Mouse (Mus musculus) heart, embryonic 12.5 days (tissue): ENCODE results near the gene Pnkd. TPM values are rescaled to one million over a fixed set of nuclear protein-coding genes. Genes with fewer than 3 reads are reported as not detected.
"Not testable (repeated sequence)": the region's sequence is repeated elsewhere in the genome, so short reads cannot be mapped to it uniquely, and the experiment has no call there.

Experiments used
- ATAC-seq: fragments of 200-750 bp; cut with Nextera tagmentation; 2 replicates; pipeline ENCODE4 v1.8.0; 2017; ENCODE audit warnings: moderate TSS enrichment, moderate library complexity; ENCODE audit not compliant: insufficient number of reproducible peaks, low FRiP score
- H3K27ac ChIP-seq: fragments of 300-500 bp; sonication (generic); 2 replicates; pipeline ENCODE4 v1.5.1; 2016; ENCODE audit warnings: mild to moderate bottlenecking, moderate library complexity; ENCODE audit not compliant: poor library complexity, severe bottlenecking
- H3K27me3 ChIP-seq: fragments of 300-500 bp; sonication (generic); replicated peaks from 2 replicates; pipeline ENCODE4 v1.6.1; 2016; ENCODE audit warnings: mild to moderate bottlenecking, moderate library complexity
- H3K36me3 ChIP-seq: fragments of 300-500 bp; sonication (generic); 2 replicates; pipeline ENCODE4 v1.6.1; 2016; ENCODE audit warnings: mild to moderate bottlenecking, moderate library complexity
- H3K4me1 ChIP-seq: fragments of 300-500 bp; sonication (generic); replicated peaks from 2 replicates; pipeline ENCODE4 v1.6.1; 2016; ENCODE audit warnings: mild to moderate bottlenecking
- H3K4me2 ChIP-seq: fragments of 300-500 bp; sonication (generic); 2 replicates; pipeline ENCODE4 v1.6.1; 2016; ENCODE audit warnings: mild to moderate bottlenecking, moderate library complexity
- H3K4me3 ChIP-seq: fragments of 300-500 bp; sonication (generic); 2 replicates; pipeline ENCODE4 v1.5.1; 2016; ENCODE audit warnings: mild to moderate bottlenecking
- H3K9ac ChIP-seq: fragments of 300-500 bp; sonication (generic); 2 replicates; pipeline ENCODE4 v1.6.1; 2016; ENCODE audit warnings: mild to moderate bottlenecking, moderate library complexity
- H3K9me3 ChIP-seq: fragments of 300-500 bp; sonication (generic); replicated peaks from 2 replicates; pipeline ENCODE4 v1.6.1; 2016; ENCODE audit warnings: mild to moderate bottlenecking, moderate library complexity
- WGBS: fragments of 180-500 bp; shearing (Covaris S2); methylation state at CpG from one replicate; pipeline ENCODE4 v1.1.7; 2016; 5-methylcytosine and 5-hydroxymethylcytosine counted together
- polyA plus RNA-seq: library from polyadenylated mRNA; unstranded; fragments of >200 nt; fragmentation: Nextera tagmentation; extraction: Ambion mirVana; gene quantifications from 2 replicates; pipeline ENCODE4 v1.2.1, GENCODE M21; 2016

The Pnkd gene
- polyA plus RNA-seq, 1 experiment from 2014 or later, result 215 TPM

DNA sequence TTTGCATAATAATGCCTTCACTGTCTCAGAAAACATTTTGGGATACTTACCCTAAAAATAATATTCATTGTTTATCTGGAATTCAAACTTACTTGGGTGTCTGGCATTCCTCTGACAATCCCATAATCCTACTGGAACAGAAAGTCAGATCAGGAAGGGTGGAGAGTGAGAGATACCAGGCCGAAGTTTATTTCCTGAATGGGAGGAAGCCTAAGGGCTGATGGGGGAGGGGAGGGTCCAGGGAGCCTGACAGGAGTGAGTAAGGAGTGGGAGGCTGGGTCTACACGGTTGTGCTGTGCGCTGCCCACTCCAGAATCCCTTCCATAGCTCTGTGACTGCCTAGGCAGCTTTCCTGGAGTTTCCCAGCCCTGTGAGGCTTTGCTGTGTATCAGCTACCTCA, 25.0 kb downstream of the Pnkd start:
- peak overlapping the region; percentile 63 for H3K27ac ChIP-seq
- no peaks in the 10 kb centered on the region for H3K9me3 ChIP-seq
- H3K9ac ChIP-seq, result no peak overlapping the region; the same call in 1 of the 2 replicates
- no peaks in the 10 kb centered on the region for H3K36me3 ChIP-seq
- peak overlapping the region; percentile 9; the same call in 1 of the 2 replicates for H3K4me2 ChIP-seq
- peaks cover 51% of the 10 kb centered on the region for H3K4me1 ChIP-seq
- 12% methylated on average over 3 of the region's 3 CpGs for WGBS
- no peak overlapping the region for H3K4me3 ChIP-seq
- no peaks in the 10 kb centered on the region for H3K27me3 ChIP-seq
- ATAC-seq, result peak; percentile 52

DNA sequence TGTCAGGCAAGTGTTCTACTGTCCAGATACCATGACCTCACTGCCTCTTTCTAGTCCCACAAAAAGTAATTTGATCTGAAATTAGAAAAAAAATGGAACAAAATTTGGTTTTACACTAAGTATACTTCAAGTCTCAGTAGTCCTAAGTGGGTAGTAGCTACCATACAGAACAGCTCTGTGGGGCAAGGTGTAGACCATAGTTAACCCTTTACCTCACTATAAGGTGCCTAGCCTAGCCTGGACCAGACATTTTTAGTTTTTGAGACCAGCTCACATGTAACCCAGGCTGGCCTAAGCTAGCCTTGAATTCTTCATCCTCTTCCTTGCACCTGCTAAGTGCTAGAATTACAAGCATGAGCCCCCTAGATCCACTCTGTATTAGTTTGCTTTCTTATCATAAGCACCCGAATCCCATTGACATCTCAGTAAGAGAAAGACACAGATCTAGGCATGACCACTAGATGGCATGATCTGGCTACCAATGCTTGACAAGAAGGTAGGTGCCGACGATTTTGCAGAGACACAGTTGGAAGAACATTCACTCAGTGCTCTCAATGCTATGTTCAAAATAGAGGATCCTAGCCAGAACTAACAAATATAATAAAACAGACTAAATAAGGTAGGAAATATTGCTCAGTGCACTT, 28.4 kb downstream of the Pnkd start:
- no peaks in the 10 kb centered on the region for H3K27me3 ChIP-seq
- WGBS, result 0% methylated on average over 3 of the region's 3 CpGs
- ATAC-seq, result no peak
- H3K9me3 ChIP-seq, result no peaks in the 10 kb centered on the region
- no peak overlapping the region for H3K4me2 ChIP-seq
- H3K27ac ChIP-seq, result 0 out of 2 replicates have a peak overlapping the region, but pooled peaks have one; percentile 24
- no peak overlapping the region for H3K9ac ChIP-seq
- no peaks in the 10 kb centered on the region for H3K36me3 ChIP-seq
- peaks cover 42% of the 10 kb centered on the region for H3K4me1 ChIP-seq
- H3K4me3 ChIP-seq, result no peak overlapping the region

DNA sequence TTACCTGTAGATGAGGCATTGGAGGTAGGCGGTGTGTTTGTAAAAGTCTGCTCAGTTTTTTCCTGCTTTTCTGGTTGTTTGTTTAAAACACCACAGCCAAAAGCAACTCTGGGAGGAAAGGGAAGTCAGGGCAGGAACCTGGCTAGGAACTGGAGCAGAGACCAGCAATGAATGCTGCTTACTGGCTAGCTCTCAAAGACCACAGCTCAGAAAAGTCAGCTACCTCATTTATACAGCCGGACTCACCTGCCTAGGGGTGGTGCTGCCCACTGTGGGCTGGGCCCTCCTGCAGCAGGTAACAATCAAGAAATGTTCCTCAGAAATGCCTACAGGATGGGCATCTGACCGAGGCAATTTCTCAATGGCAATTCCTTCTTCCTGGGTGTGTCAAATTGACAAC, 30.1 kb downstream of the Pnkd start:
- peaks cover 29% of the 10 kb centered on the region for H3K4me1 ChIP-seq
- H3K4me2 ChIP-seq, result no peak overlapping the region
- no peak overlapping the region for H3K4me3 ChIP-seq
- H3K27ac ChIP-seq, result no peak overlapping the region
- ATAC-seq, result no peak
- no peaks in the 10 kb centered on the region for H3K36me3 ChIP-seq
- no peak overlapping the region for H3K9ac ChIP-seq
- WGBS, result 67% methylated on average over 3 of the region's 3 CpGs
- H3K9me3 ChIP-seq, result no peaks in the 10 kb centered on the region
- H3K27me3 ChIP-seq, result no peaks in the 10 kb centered on the region

DNA sequence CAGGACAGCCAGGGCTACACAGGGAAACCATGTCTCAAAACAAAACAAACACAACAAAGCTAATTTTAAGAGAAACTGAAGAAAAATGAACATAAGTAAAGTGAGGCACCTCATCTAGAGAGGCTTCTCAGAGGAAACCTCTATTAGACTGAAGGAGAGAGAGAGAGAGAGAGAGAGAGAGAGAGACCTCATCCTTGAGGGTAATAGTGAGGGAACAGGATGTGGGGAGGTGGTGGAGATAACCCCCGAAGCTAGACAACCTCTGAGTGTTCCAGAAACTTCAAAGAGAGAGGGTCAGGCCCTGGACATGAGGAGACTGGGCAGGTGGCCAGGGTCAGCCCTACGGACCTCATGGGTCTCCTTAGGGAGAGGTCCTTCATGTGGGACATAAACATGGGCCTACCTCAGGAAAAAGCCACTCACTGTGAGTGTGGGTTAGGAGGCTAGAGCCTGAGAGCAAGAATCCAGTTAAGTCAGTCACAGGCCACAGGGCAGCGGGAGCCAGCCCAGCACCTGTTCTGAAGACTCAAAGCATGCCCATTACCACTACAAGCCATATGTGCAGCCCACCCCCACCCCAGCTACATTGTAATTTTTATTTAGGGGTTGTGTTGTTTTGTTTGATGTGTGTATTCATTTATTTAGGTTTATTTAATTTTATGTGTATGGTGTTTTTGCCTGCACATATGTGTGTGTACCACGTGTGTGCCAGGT, 31.5 kb downstream of the Pnkd start:
- no peak overlapping the region for H3K4me2 ChIP-seq
- H3K27me3 ChIP-seq, result no peaks in the 10 kb centered on the region
- H3K36me3 ChIP-seq, result no peaks in the 10 kb centered on the region
- H3K4me3 ChIP-seq, result no peak overlapping the region
- H3K9me3 ChIP-seq, result no peaks in the 10 kb centered on the region
- H3K27ac ChIP-seq, result no peak overlapping the region
- no peak overlapping the region for H3K9ac ChIP-seq
- 68% methylated on average over 4 of the region's 4 CpGs for WGBS
- H3K4me1 ChIP-seq, result peaks cover 28% of the 10 kb centered on the region
- ATAC-seq, result no peak

DNA sequence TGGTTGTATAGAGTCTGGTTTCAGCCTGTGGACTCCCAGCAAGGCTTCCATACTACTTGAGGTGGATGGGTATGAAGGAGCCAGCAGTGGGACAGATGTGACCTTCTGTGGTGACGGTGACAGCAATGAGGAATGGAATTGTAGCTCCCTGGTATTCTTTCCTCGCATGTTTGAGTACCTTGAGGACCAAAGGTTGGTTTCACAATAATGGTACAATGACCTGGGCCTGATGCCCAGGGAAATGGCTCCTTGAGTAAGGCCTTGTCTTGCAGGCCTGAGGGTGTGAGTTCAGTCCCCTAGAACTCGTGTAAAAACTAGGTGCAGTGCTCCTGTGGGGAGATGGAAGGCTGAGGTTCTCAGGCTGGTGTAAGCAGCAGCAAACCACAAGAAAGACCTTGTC, 34.0 kb downstream of the Pnkd start:
- Histone ChIP-seq H3K36me3 (no peaks in the 10 kb centered on the region), H3K4me3 (no peak overlapping the region), H3K9me3 (no peaks in the 10 kb centered on the region), H3K27ac (no peak overlapping the region), H3K4me1 (peaks cover 24% of the 10 kb centered on the region), H3K27me3 (no peaks in the 10 kb centered on the region), H3K9ac (no peak overlapping the region), H3K4me2 (no peak overlapping the region)
- WGBS, result 88% methylated on average over 3 of the region's 3 CpGs
- ATAC-seq, result no peak

DNA sequence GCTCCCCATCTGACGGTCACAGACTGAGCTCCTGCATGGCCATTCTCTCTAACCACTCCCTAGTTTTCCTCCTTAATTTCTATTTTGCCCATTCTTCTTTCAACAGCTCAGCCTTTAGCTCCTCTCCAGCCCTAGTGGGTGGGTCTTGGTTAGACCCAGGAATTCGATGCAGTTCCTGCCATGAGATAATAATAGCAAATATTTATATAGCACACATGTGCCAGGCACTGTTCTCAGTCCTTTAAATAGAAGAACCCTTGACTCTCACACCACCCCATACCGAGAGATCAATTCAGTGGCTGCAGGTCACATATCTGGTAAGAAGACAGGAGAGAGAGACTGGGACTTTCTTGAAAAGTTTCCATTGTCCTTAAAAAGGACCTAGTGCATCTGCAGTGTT, 36.7 kb downstream of the Pnkd start:
- H3K4me2 ChIP-seq, result no peak overlapping the region
- ATAC-seq, result peak; percentile 46; the same call in 1 of the 2 replicates
- H3K4me1 ChIP-seq, result peaks cover 25% of the 10 kb centered on the region
- H3K27ac ChIP-seq, result peak overlapping the region; percentile 43
- 44% methylated on average over 3 of the region's 3 CpGs for WGBS
- no peak overlapping the region for H3K9ac ChIP-seq
- no peaks in the 10 kb centered on the region for H3K27me3 ChIP-seq
- no peaks in the 10 kb centered on the region for H3K9me3 ChIP-seq
- H3K4me3 ChIP-seq, result no peak overlapping the region
- H3K36me3 ChIP-seq, result 0 out of 2 replicates have a peak, but pooled peaks cover 3% of the 10 kb centered on the region

DNA sequence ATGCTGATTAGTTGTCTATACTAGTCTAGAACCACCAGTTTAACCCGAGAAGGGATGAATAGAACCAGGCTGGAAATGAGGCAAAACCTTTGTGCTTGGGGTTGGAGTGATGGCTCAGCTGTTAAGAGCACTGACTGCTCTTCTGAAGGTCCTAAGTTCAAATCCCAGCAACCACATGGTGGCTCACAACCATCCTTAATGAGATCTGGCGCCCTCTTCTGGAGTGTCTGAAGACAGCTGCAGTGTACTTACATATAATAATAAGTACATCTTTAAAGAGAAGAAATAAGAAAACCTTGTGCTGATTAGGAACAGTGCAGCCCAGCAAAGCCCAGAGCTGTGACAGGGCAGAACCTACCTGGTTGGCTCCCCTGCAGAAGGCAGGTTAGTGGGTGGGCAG, 42.2 kb downstream of the Pnkd start:
- H3K4me3 ChIP-seq, H3K9me3 ChIP-seq, ATAC-seq, H3K9ac ChIP-seq, H3K4me2 ChIP-seq, H3K27me3 ChIP-seq, H3K27ac ChIP-seq: not testable (repeated sequence)
- Histone ChIP-seq H3K4me1 (peaks cover 39% of the 10 kb centered on the region), H3K36me3 (peaks cover 12% of the 10 kb centered on the region; the same call in 1 of the 2 replicates)
- WGBS, result 77% methylated on average over 2 of the region's 2 CpGs

DNA sequence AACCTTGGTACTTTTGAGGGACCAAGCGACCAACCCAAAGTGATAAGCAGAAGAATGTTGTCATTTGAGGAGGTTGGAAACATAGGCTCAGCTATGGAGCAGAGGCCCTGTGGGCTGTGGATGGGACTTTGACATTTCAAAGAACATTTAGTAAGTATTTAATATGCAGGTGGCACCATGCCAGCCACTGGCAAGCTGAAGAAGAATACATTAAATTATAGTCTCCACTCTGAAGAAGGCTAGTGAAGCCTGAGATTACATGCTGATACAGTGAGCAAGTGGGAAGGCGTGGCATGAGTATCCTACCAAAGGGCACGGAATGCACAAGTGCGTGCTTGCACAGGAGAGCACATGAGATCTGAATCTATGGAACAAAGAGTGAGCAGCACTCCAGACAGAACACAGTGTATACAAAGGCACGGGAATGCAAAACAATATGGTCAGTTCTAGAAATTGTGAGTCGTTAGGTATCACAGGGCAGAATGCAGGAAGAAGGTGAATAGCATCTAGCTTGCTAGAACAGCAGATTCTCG, 45.2 kb downstream of the Pnkd start:
- Histone ChIP-seq H3K9me3 (no peaks in the 10 kb centered on the region), H3K4me3 (no peak overlapping the region), H3K9ac (no peak overlapping the region), H3K27me3 (no peaks in the 10 kb centered on the region), H3K36me3 (peaks cover 12% of the 10 kb centered on the region; the same call in 1 of the 2 replicates), H3K27ac (no peak overlapping the region), H3K4me1 (peaks cover 58% of the 10 kb centered on the region), H3K4me2 (no peak overlapping the region)
- ATAC-seq, result no peak
- 75% methylated on average over 7 of the region's 7 CpGs for WGBS

DNA sequence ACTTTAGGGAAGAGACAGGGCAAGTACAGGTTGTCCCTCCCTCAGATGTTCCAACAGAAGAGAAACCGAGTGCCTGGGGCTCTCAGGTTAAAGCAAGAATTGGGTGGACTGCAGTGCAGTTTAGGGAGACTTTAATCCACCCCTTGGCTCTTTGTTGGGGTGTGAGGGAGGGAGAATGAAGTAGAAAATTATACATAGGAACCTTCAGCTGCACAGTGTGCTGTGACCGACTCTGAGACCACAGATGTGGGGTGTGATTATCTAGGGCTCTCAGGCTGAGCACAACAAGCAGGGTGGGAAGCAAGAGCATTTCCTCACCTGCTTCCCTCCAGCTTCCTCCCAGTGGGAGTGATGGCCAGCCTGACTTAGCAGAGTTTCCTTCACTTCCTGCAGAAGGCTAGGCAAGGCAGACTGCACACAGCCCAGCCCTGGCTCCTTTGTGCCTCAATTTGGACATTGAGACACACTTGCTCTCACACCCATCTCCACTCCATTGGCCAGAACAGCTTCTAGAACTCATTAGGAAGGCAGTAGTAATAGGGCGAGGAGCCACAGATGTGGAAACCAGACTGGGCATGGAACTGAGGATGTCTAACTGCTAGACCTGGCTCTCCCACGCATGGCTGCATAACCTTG, 46.4 kb downstream of the Pnkd start:
- H3K27ac ChIP-seq, result peak overlapping the region; percentile 7
- H3K9ac ChIP-seq, result no peak overlapping the region
- no peaks in the 10 kb centered on the region for H3K27me3 ChIP-seq
- H3K4me1 ChIP-seq, result peaks cover 63% of the 10 kb centered on the region
- H3K4me2 ChIP-seq, result no peak overlapping the region
- H3K9me3 ChIP-seq, result no peaks in the 10 kb centered on the region
- no peak overlapping the region for H3K4me3 ChIP-seq
- H3K36me3 ChIP-seq, result peaks cover 9% of the 10 kb centered on the region; the same call in 1 of the 2 replicates
- 65% methylated on average over 4 of the region's 4 CpGs for WGBS
- no peak for ATAC-seq

DNA sequence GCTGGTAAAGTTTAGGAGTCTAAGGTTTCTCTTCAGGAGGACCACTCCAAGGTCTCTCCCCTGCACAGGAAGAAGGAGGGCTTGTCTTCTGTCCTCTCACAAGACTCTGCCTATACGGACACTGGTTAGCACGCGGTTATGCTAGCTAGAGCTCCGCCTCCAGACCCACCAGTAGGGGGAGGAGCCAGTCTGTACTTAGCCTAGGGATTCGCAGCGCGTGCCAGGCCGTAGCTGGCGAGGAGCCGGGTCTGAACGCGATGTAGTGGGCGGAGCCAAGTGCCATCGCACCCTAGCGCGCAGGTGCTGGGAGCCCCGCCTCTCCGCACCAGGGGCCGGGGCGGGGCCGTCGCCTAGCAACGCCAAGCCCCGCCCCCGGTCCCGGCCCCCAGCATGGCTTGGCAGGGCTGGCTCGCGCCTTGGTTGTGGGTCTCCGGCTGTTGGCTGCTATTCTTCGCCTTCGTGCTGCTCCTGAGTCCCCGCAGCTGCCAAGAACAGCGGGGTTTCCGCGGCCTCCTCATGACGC, 47.6 kb downstream of the Pnkd start:
- peak overlapping the region; percentile 95 for H3K4me2 ChIP-seq
- peak overlapping the region; percentile 74 for H3K9ac ChIP-seq
- WGBS, result under 1% methylated on average over 36 of the region's 36 CpGs
- H3K4me3 ChIP-seq, result peak overlapping the region; percentile 60
- H3K27me3 ChIP-seq, result no peaks in the 10 kb centered on the region
- no peaks in the 10 kb centered on the region for H3K9me3 ChIP-seq
- H3K36me3 ChIP-seq, result peaks cover 9% of the 10 kb centered on the region; the same call in 1 of the 2 replicates
- peaks cover 63% of the 10 kb centered on the region for H3K4me1 ChIP-seq
- H3K27ac ChIP-seq, result peak overlapping the region; percentile 70
- ATAC-seq, result peak; percentile 95

DNA sequence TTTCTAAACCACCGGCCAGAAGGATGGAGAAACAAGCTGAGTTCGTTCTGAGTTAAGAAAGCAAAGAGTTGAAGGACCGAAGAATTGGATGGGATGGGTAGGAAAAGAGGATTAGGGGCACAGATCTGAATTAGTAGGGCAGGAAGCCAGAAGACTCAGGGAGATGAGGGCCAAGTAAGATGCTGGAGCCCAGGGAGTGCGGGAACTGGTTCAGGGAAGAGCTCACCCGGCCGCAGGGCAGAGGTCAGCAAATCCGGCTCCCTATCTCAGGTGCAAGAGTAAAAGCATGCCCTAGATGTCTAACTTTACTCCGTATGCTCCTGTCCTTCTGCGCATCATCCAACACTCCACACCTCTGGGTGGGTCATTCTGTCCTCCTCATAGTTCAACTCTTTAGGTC, 48.2 kb downstream of the Pnkd start:
- Histone ChIP-seq H3K9ac (peak overlapping the region; percentile 74), H3K4me1 (peaks cover 70% of the 10 kb centered on the region), H3K4me2 (peak overlapping the region; percentile 95), H3K9me3 (no peaks in the 10 kb centered on the region), H3K27me3 (no peaks in the 10 kb centered on the region), H3K27ac (peak overlapping the region; percentile 70), H3K4me3 (peak overlapping the region; percentile 60), H3K36me3 (peaks cover 7% of the 10 kb centered on the region; the same call in 1 of the 2 replicates)
- ATAC-seq, result no peak
- WGBS, result 5% methylated on average over 9 of the region's 9 CpGs
